Mouse (Mus musculus): ENCODE data around the gene Msantd3. TPM values are rescaled to one million over a fixed set of nuclear protein-coding genes. Genes with fewer than 3 reads are reported as not detected.

Gene Msantd3
- total RNA-seq (2021) (10 to 100 TPM; 18.9 to 21.8 TPM), polyA plus RNA-seq (2012; rRNA removed) (9.5 and 15.0 TPM in 2 replicates)
- long read RNA-seq, transcript Msantd3-203 (3 exons, 1,597 nt) = major isoform, 15 of 22 reads
- long read RNA-seq, partial matches to known transcripts = 1 of 22 reads
- long read RNA-seq, other reads (novel, unspliced or antisense) = 6 of 22 reads

GRCm38 (mm10) chr4:48539841-48540575 is at the start of gene Msantd3:
TSS of gene Msantd3 (plus strand) at chr4:48539935.
- H3K79me2 ChIP-seq (replicated peaks; ENCODE audit: control insufficient read depth, insufficient read depth, low read length) = no peaks in the 10 kb centered on the region
- peak within 1 kb of the TSS; percentile 72 for H3K4me3 ChIP-seq
- intact Hi-C loops (cut with DNase I) = loop anchor here (2.0 kb wide), 2 partner anchors 65 to 125 kb away; no protein-coding TSS in a partner anchor
- H3K9ac ChIP-seq (ENCODE audit: low read depth, low read length) = peak within 1 kb of the TSS; percentile 87
- WGBS = 9% methylated on average over 73 of the region's 86 CpGs
- DNase-seq = peak; percentile 63 to 70
- TF ChIP-seq CTCF (IDR thresholded peaks at IDR 0.05) = no peak
- no peak for TF ChIP-seq POLR2A (IDR thresholded peaks at IDR 0.05; ENCODE audit: insufficient read depth, low read depth, low read length)
- TF ChIP-seq EP300 (IDR thresholded peaks at IDR 0.05; ENCODE audit: insufficient read depth, low read depth, low read length) = no peak
- no peaks in the 10 kb centered on the region for H3K27me3 ChIP-seq (ENCODE audit: control insufficient read depth, insufficient read depth, low read length)
- peak within 1 kb of the TSS; percentile 87 for H3K27ac ChIP-seq
- H3K4me1 ChIP-seq (ENCODE audit: control insufficient read depth, insufficient read depth, low read length) = peaks cover 5% of the 10 kb centered on the region
- H3K36me3 ChIP-seq (ENCODE audit: control insufficient read depth, insufficient read depth, low read length) = no peaks in the 10 kb centered on the region

- Histone ChIP-seq H3K79me2 (replicated peaks; ENCODE audit: control insufficient read depth, insufficient read depth, low read length) (no peaks in the 10 kb centered on the region), H3K36me3 (ENCODE audit: control insufficient read depth, insufficient read depth, low read length) (no peaks in the 10 kb centered on the region), H3K27me3 (ENCODE audit: control insufficient read depth, insufficient read depth, low read length) (no peaks in the 10 kb centered on the region), H3K4me1 (ENCODE audit: control insufficient read depth, insufficient read depth, low read length) (no peaks in the 10 kb centered on the region), H3K4me3 (no peak overlapping the region), H3K9ac (ENCODE audit: low read depth, low read length) (no peak overlapping the region), H3K27ac (no peak overlapping the region)
- TF ChIP-seq POLR2A (IDR thresholded peaks at IDR 0.05; ENCODE audit: insufficient read depth, low read depth, low read length) (no peak), CTCF (IDR thresholded peaks at IDR 0.05) (no peak), EP300 (IDR thresholded peaks at IDR 0.05; ENCODE audit: insufficient read depth, low read depth, low read length) (no peak)
- intact Hi-C loops (cut with DNase I) = no loop called here
- 16% methylated on average over 14 of the region's 14 CpGs for WGBS
- DNase-seq = no peak
Observed at GRCm38 (mm10) chr4:48491290-48491743, 48.4 kb upstream of the Msantd3 start.

- no peak for DNase-seq
- intact Hi-C loops (cut with DNase I) = no loop called here
- Histone ChIP-seq H3K79me2 (replicated peaks; ENCODE audit: control insufficient read depth, insufficient read depth, low read length) (no peaks in the 10 kb centered on the region), H3K27ac (no peak overlapping the region), H3K9ac (ENCODE audit: low read depth, low read length) (no peak overlapping the region), H3K36me3 (ENCODE audit: control insufficient read depth, insufficient read depth, low read length) (no peaks in the 10 kb centered on the region), H3K4me3 (no peak overlapping the region), H3K27me3 (ENCODE audit: control insufficient read depth, insufficient read depth, low read length) (no peaks in the 10 kb centered on the region), H3K4me1 (ENCODE audit: control insufficient read depth, insufficient read depth, low read length) (no peaks in the 10 kb centered on the region)
- 24% methylated on average over 2 of the region's 2 CpGs for WGBS
- TF ChIP-seq EP300 (IDR thresholded peaks at IDR 0.05; ENCODE audit: insufficient read depth, low read depth, low read length) = no peak
- no peak for TF ChIP-seq POLR2A (IDR thresholded peaks at IDR 0.05; ENCODE audit: insufficient read depth, low read depth, low read length)
- TF ChIP-seq CTCF (IDR thresholded peaks at IDR 0.05) = no peak
Observed at GRCm38 (mm10) chr4:48492510-48492909, 47.2 kb upstream of the Msantd3 start.

- DNase-seq = no peak
- WGBS = 27% methylated on average over 2 of the region's 2 CpGs
- intact Hi-C loops (cut with DNase I) = no loop called here
- Histone ChIP-seq H3K4me1 (ENCODE audit: control insufficient read depth, insufficient read depth, low read length) (no peaks in the 10 kb centered on the region), H3K4me3 (no peak overlapping the region), H3K79me2 (replicated peaks; ENCODE audit: control insufficient read depth, insufficient read depth, low read length) (no peaks in the 10 kb centered on the region), H3K9ac (ENCODE audit: low read depth, low read length) (no peak overlapping the region), H3K27ac (no peak overlapping the region), H3K27me3 (ENCODE audit: control insufficient read depth, insufficient read depth, low read length) (no peaks in the 10 kb centered on the region), H3K36me3 (ENCODE audit: control insufficient read depth, insufficient read depth, low read length) (no peaks in the 10 kb centered on the region)
- no peak for TF ChIP-seq CTCF (IDR thresholded peaks at IDR 0.05)
- TF ChIP-seq POLR2A (IDR thresholded peaks at IDR 0.05; ENCODE audit: insufficient read depth, low read depth, low read length) = no peak
- no peak for TF ChIP-seq EP300 (IDR thresholded peaks at IDR 0.05; ENCODE audit: insufficient read depth, low read depth, low read length)
Observed at GRCm38 (mm10) chr4:48510861-48511260, 28.9 kb upstream of the Msantd3 start.

- no peaks in the 10 kb centered on the region for H3K79me2 ChIP-seq (replicated peaks; ENCODE audit: control insufficient read depth, insufficient read depth, low read length)
- 100% methylated on average over 1 of the region's 1 CpGs for WGBS
- intact Hi-C loops (cut with DNase I) = no loop called here
Observed at GRCm38 (mm10) chr4:48529559-48529958, 10.2 kb upstream of the Msantd3 start.

More at GRCm38 (mm10) chr4:48529559-48529958, 10.2 kb upstream of the Msantd3 start:
- no peak for TF ChIP-seq CTCF (IDR thresholded peaks at IDR 0.05)
- no peak for TF ChIP-seq EP300 (IDR thresholded peaks at IDR 0.05; ENCODE audit: insufficient read depth, low read depth, low read length)
- TF ChIP-seq POLR2A (IDR thresholded peaks at IDR 0.05; ENCODE audit: insufficient read depth, low read depth, low read length) = no peak
- Histone ChIP-seq H3K36me3 (ENCODE audit: control insufficient read depth, insufficient read depth, low read length) (no peaks in the 10 kb centered on the region), H3K9ac (ENCODE audit: low read depth, low read length) (no peak overlapping the region), H3K27me3 (ENCODE audit: control insufficient read depth, insufficient read depth, low read length) (no peaks in the 10 kb centered on the region), H3K27ac (no peak overlapping the region), H3K4me1 (ENCODE audit: control insufficient read depth, insufficient read depth, low read length) (no peaks in the 10 kb centered on the region), H3K4me3 (no peak overlapping the region)
- DNase-seq = no peak

All from heart, adult 2 months (tissue).